Mouse (Mus musculus) liver, adult 2 months (tissue): ENCODE measurements around the gene Cask.

Experiments used
- CTCF ChIP-seq: fragments of 200-500 bp; IDR thresholded peaks from 2 replicates; pipeline ENCODE4 v1.5.1; 2011; ENCODE audit warnings: low read depth, low read length, control low read depth
- POLR2A ChIP-seq: fragments of 200-500 bp; IDR thresholded peaks from 2 replicates; pipeline ENCODE4 v1.6.1; 2011; ENCODE audit warnings: low read length, control low read depth; ENCODE audit not compliant: insufficient read depth; ENCODE audit errors: extremely low read depth

DNA sequence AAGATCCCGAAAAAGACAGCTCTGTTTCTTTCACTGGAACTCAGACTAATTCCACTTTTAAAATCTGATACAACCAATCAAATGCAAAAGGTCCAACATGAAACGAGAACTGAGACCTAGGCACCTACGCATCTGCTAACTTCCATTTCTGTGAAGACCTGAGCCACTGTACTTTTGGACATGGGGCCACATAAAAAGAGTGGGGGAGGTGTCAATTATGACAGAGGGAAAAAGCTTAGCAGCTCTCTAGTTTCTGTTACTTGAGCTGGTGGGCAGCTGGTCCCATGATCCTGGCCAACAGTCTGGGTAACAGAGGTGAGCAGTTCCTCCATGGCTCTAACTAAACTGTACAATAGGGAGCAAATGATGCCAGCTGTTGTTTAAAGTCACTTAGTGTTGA, 178.2 kb downstream of the Cask start:
- TF ChIP-seq CTCF (no peak), POLR2A (no peak)
